Mouse (Mus musculus) central nervous system, embryonic 11.5 days (tissue): ENCODE results near the gene Cops4. TPM values are rescaled to one million over a fixed set of nuclear protein-coding genes. Genes with fewer than 3 reads are reported as not detected.

Source experiments
- polyA plus RNA-seq: library from polyadenylated mRNA; depleted of rRNA; stranded (reverse); fragments of >200 nt; gene quantifications from 2 replicates; pipeline ENCODE4 v1.2.3, GENCODE M21; 2012; rRNA removed

Cops4 gene
- 58.4 and 113 TPM in 2 replicates for polyA plus RNA-seq

DNA sequence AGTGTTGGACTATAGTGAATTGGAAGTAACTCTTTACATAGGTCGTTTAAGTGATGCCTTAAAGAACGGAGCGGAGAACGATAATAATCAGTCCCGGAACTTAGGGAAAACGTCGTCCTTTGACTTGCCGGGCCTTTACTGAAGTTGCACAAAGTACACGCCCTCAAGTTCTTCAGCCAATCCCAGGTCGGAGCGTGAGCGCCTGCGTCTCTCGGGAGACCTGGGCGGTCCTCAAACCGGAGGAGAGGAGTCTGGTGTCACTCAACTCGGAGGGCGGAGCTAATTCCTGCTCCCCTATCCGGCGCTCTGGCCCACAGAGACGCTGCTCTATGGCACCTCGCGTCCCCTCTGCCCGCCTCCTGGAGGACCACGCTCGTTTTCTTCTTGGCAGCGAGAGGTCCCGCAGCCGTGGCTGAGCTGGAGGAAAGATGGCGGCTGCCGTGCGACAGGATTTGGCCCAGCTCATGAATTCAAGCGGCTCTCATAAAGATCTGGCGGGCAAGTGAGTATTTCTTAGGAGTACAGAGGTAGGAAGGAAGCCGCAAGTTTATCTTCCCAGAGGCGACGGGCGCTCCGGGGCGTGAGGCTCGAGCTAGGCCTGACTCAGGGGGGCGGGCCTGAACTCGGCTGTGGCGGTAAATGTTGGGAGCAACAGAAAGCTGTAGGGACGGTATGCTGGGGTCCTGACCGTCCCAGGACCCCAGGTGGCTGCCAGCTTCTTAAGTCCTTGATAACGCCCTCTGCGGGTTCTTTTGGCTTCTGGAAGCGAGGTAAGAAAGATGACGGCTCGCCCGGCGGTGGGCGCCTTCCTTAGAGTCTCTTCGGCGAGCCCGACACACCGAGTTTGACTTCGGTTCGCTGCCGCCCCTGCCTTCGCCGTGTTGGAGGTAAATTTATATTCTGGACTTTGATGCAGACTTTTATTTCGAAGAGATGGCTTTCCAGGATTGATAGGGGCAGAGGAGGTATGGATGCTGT lies at the start of gene Cops4:
Gene Cops4 (plus strand): TSS at position 261 of the 978 bp plus-strand sequence.

DNA sequence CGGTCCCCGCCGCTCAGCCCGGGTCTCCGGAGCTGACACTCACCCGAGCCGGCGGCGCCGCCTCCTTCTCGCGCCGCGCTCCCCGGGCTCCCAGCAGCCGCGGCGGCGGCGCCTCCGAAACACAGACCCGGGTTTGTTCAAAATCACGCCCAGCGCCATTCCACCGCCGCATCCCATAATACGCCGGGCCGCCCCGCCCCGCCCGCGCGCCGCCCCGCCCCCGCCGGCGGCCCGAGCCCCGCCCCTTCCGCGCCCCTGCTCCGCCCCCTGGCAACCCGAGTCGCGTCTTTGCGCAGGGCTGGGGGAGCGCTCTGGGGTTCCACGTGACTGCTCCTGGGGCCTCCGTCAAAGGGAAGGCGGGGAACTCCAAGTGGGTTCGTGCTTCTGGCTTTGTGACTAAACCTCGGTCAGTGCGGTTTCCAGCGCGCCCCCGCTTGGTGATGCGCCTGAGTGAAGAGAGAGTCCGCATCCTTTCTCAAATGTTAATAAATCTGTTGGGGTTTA lies 17.6 kb upstream of the Cops4 start, which contains the start of gene Lin54:
Gene Lin54 (minus strand): TSS at position 182 of the 504 bp plus-strand sequence.

DNA sequence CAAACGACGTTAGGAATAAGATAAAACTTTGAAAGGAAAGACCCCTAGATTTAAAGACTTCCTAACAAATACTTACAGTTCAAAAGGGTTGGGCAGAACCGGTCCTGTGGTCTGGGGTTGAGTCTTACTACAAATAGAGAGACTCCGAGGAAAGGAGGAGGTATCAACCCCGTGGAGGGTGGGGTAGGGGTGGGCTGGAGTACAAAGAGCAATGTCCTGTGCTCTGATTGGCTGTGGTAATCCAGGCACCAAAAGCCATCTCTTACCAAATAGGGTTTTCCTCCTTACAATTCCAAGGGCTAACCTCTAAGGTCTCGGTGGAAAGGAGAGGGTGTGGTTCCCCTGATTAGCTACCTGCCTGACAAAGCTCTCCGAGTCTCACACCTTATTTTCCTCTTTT lies 54.0 kb downstream of the Cops4 start, which contains the start of gene Plac8:
Gene Plac8 (minus strand): TSS at position 177 of the 400 bp plus-strand sequence.

Other genes starting within 250 kb of the Cops4 start
- gene Sec31a, start 102.1 kb upstream of the Cops4 start, polyA plus RNA-seq: 63.5 and 126 TPM in 2 replicates
- gene Lin54, start 17.7 kb upstream of the Cops4 start, polyA plus RNA-seq: 9.9 and 15.1 TPM in 2 replicates
- 7.4 and 10.4 TPM in 2 replicates for gene Plac8, start 53.9 kb downstream of the Cops4 start, polyA plus RNA-seq
- 79.1 and 83.1 TPM in 2 replicates for gene Coq2, start 156.8 kb downstream of the Cops4 start, polyA plus RNA-seq
- gene Hpse, start 201.4 kb downstream of the Cops4 start, polyA plus RNA-seq: 1.3 and 1.4 TPM in 2 replicates